Mouse (Mus musculus) C2C12 (cell line): ENCODE results near the gene Cd274.

ENCODE experiments used
- CTCF ChIP-seq: IDR thresholded peaks from one replicate; pipeline ENCODE4 v1.5.1; 2011; ENCODE audit not compliant: control insufficient read depth, insufficient read depth, insufficient read length
- USF1 ChIP-seq: IDR thresholded peaks from one replicate; pipeline ENCODE4 v1.6.1; 2011; ENCODE audit warnings: low read depth, mild to moderate bottlenecking, control low read depth, moderate library complexity

- TF ChIP-seq CTCF (no peak), USF1 (no peak)
These were observed 40.3 kb upstream of the Cd274 start for GRCm38 (mm10) chr19:29326822-29327552.
